Mouse (Mus musculus) heart, adult 8-10 months (tissue): ENCODE data around the gene Gm45716. TPM values are rescaled to one million over a fixed set of nuclear protein-coding genes. Genes with fewer than 3 reads are reported as not detected.
A peak's percentile ranks its signal among the peaks of the same experiment; 100 is the strongest.
"Not testable (repeated sequence)": the region's sequence is repeated elsewhere in the genome, so short reads cannot be mapped to it uniquely, and the experiment has no call there.

Experiments
- DNase-seq: peaks from one replicate; pipeline ENCODE4 v3.0.0; 2022; ENCODE audit warnings: low spot score
- total RNA-seq, 4 experiments: library from RNA; stranded (reverse); gene quantifications; 2 replicates each; pipeline ENCODE4 v1.2.4; 2022

The Gm45716 gene
- total RNA-seq, 4 experiments from 2014 or later = 5.7 to 7.4 (median 7.1) TPM

GRCm38 (mm10) chr11:90249701-90250141, 62.2 kb downstream of the Gm45716 start:
- no peak for DNase-seq

GRCm38 (mm10) chr11:90250189-90250588, 62.7 kb downstream of the Gm45716 start:
- peak; percentile 19 for DNase-seq

- no peak for DNase-seq
Observed at GRCm38 (mm10) chr11:90250730-90251129, 63.2 kb downstream of the Gm45716 start.

- DNase-seq = no peak
Observed at GRCm38 (mm10) chr11:90251923-90252322, 64.4 kb downstream of the Gm45716 start.

- DNase-seq = no peak
Observed at GRCm38 (mm10) chr11:90252366-90252765, 64.9 kb downstream of the Gm45716 start.

GRCm38 (mm10) chr11:90254536-90254935, 67.1 kb downstream of the Gm45716 start:
- DNase-seq = no peak

GRCm38 (mm10) chr11:90255687-90256086, 68.2 kb downstream of the Gm45716 start:
- DNase-seq = no peak

GRCm38 (mm10) chr11:90256833-90257525, 69.5 kb downstream of the Gm45716 start:
- no peak for DNase-seq

- DNase-seq = no peak
Observed at GRCm38 (mm10) chr11:90258321-90258927, 70.9 kb downstream of the Gm45716 start.

- DNase-seq = no peak
Observed at GRCm38 (mm10) chr11:90259071-90259470, 71.6 kb downstream of the Gm45716 start.

- no peak for DNase-seq
Observed at GRCm38 (mm10) chr11:90259826-90260225, 72.3 kb downstream of the Gm45716 start.

- no peak for DNase-seq
Observed at GRCm38 (mm10) chr11:90264180-90264579, 76.7 kb downstream of the Gm45716 start.

GRCm38 (mm10) chr11:90265581-90265980, 78.1 kb downstream of the Gm45716 start:
- DNase-seq = no peak

- no peak for DNase-seq
Observed at GRCm38 (mm10) chr11:90268934-90269333, 81.5 kb downstream of the Gm45716 start.

- no peak for DNase-seq
Observed at GRCm38 (mm10) chr11:90269398-90270123, 82.1 kb downstream of the Gm45716 start.

- no peak for DNase-seq
Observed at GRCm38 (mm10) chr11:90270132-90270877, 82.8 kb downstream of the Gm45716 start.

GRCm38 (mm10) chr11:90274187-90274586, 86.7 kb downstream of the Gm45716 start:
- DNase-seq = no peak

- DNase-seq = peak; percentile 23
Observed at GRCm38 (mm10) chr11:90275663-90276062, 88.2 kb downstream of the Gm45716 start.

GRCm38 (mm10) chr11:90276150-90276549, 88.7 kb downstream of the Gm45716 start:
- no peak for DNase-seq

GRCm38 (mm10) chr11:90276561-90276960, 89.1 kb downstream of the Gm45716 start:
- DNase-seq = no peak

- DNase-seq = no peak
Observed at GRCm38 (mm10) chr11:90280069-90280468, 92.6 kb downstream of the Gm45716 start.

- DNase-seq = not testable (repeated sequence)
Observed at GRCm38 (mm10) chr11:90281943-90282342, 94.5 kb downstream of the Gm45716 start.
